Mouse (Mus musculus) hindbrain, postnatal 0 days (tissue): ENCODE measurements around the gene Sp100. TPM values are rescaled to one million over a fixed set of nuclear protein-coding genes. Genes with fewer than 3 reads are reported as not detected.
"Not testable (repeated sequence)": the region's sequence is repeated elsewhere in the genome, so short reads cannot be mapped to it uniquely, and the experiment has no call there.

Experiments used
- ATAC-seq: fragments of 200-750 bp; cut with Nextera tagmentation; 2 replicates; pipeline ENCODE4 v1.8.0; 2017; ENCODE audit warnings: mild to moderate bottlenecking, moderate TSS enrichment, moderate library complexity
- DNase-seq: peaks from one replicate; pipeline ENCODE4 v3.0.0-alpha.2; 2015; ENCODE audit warnings: low spot score
- H3K27ac ChIP-seq: fragments of 300-500 bp; sonication (generic); 2 replicates; pipeline ENCODE4 v1.5.1; 2014; ENCODE audit warnings: mild to moderate bottlenecking
- H3K27me3 ChIP-seq: fragments of 300-500 bp; sonication (generic); 2 replicates; pipeline ENCODE4 v1.6.1; 2014; ENCODE audit warnings: low read length, mixed read lengths; ENCODE audit not compliant: insufficient read depth
- H3K36me3 ChIP-seq: fragments of 300-500 bp; sonication (generic); 2 replicates; pipeline ENCODE4 v1.6.1; 2014; ENCODE audit warnings: low read length, mixed read lengths; ENCODE audit not compliant: insufficient read depth
- H3K4me1 ChIP-seq: fragments of 300-500 bp; sonication (generic); 2 replicates; pipeline ENCODE4 v1.6.1; 2014; ENCODE audit warnings: antibody characterized with exemption, low read length, mixed read lengths; ENCODE audit not compliant: insufficient read depth
- H3K4me2 ChIP-seq: fragments of 300-500 bp; sonication (generic); 2 replicates; pipeline ENCODE4 v1.6.1; 2014; ENCODE audit warnings: low read depth, mild to moderate bottlenecking, low read length, moderate library complexity, mixed read lengths
- H3K4me3 ChIP-seq: fragments of 300-500 bp; sonication (generic); 2 replicates; pipeline ENCODE4 v1.5.1; 2014; ENCODE audit warnings: low read length
- H3K9ac ChIP-seq: fragments of 300-500 bp; sonication (generic); replicated peaks from 2 replicates; pipeline ENCODE4 v1.6.1; 2014; ENCODE audit warnings: mild to moderate bottlenecking, low read length, moderate library complexity, mixed read lengths
- H3K9me3 ChIP-seq: fragments of 300-500 bp; sonication (generic); 2 replicates; pipeline ENCODE4 v1.6.1; 2016; ENCODE audit warnings: low read length, mixed read lengths
- CTCF ChIP-seq: IDR thresholded peaks from 2 replicates; pipeline ENCODE4 v1.5.1; 2016; ENCODE audit warnings: antibody characterized with exemption, control low read depth, low read depth
- WGBS: fragments of 180-500 bp; shearing (Covaris S2); extraction: QIAGEN DNeasy Blood & Tissue Kit; methylation state at CpG from one replicate; pipeline ENCODE4 v1.1.7; 2014; 5-methylcytosine and 5-hydroxymethylcytosine counted together
- polyA plus RNA-seq: library from polyadenylated mRNA; unstranded; fragments of >200 nt; fragmentation: Nextera tagmentation; extraction: Ambion mirVana; gene quantifications from 2 replicates; pipeline ENCODE4 v1.2.1, GENCODE M21; 2015
- total RNA-seq: library from RNA; depleted of rRNA; stranded (reverse); fragments of >200 nt; gene quantifications from 2 replicates; pipeline ENCODE4 v1.2.3, GENCODE M21; 2014

Gene Sp100
- total and polyA plus RNA-seq, 2 experiments from 2014 or later: 0.31 to 0.98 TPM

GRCm38 (mm10) chr1:85636936-85637335 lies 12.9 kb upstream of the Sp100 start:
- not testable (repeated sequence) for H3K27me3 ChIP-seq, H3K4me1 ChIP-seq, H3K9me3 ChIP-seq, H3K9ac ChIP-seq, H3K4me2 ChIP-seq, H3K27ac ChIP-seq, H3K36me3 ChIP-seq, ATAC-seq, DNase-seq, H3K4me3 ChIP-seq
- 53% methylated on average over 3 of the region's 3 CpGs for WGBS

GRCm38 (mm10) chr1:85638144-85638543 lies 11.6 kb upstream of the Sp100 start:
- WGBS: 85% methylated on average over 4 of the region's 4 CpGs
- ATAC-seq: not testable (repeated sequence)

GRCm38 (mm10) chr1:85650524-85650923 lies 736 bp downstream of the Sp100 start:
- not testable (repeated sequence) for H3K4me2 ChIP-seq, H3K27me3 ChIP-seq, ATAC-seq, H3K36me3 ChIP-seq, H3K9ac ChIP-seq, H3K27ac ChIP-seq, H3K9me3 ChIP-seq, DNase-seq, H3K4me3 ChIP-seq, H3K4me1 ChIP-seq
- WGBS: 78% methylated on average over 3 of the region's 5 CpGs

More at GRCm38 (mm10) chr1:85638144-85638543, 11.6 kb upstream of the Sp100 start:
- H3K4me2 ChIP-seq, H3K9me3 ChIP-seq, H3K27me3 ChIP-seq, DNase-seq, H3K4me1 ChIP-seq, H3K4me3 ChIP-seq, H3K27ac ChIP-seq, H3K9ac ChIP-seq, H3K36me3 ChIP-seq: not testable (repeated sequence)

- not testable (repeated sequence) for H3K27ac ChIP-seq, H3K9ac ChIP-seq, ATAC-seq, H3K4me2 ChIP-seq, H3K9me3 ChIP-seq, H3K4me1 ChIP-seq, H3K27me3 ChIP-seq, H3K4me3 ChIP-seq, H3K36me3 ChIP-seq
- DNase-seq: peak; percentile 78
- 65% methylated on average over 13 of the region's 13 CpGs for whole genome bisulfite sequencing
These were observed 2.0 kb downstream of the Sp100 start for GRCm38 (mm10) chr1:85651770-85652275.

GRCm38 (mm10) chr1:85657211-85657610 lies 7.4 kb downstream of the Sp100 start:
- not testable (repeated sequence) for ATAC-seq, H3K9me3 ChIP-seq, H3K36me3 ChIP-seq, DNase-seq, H3K4me1 ChIP-seq, H3K4me2 ChIP-seq, H3K9ac ChIP-seq, H3K27ac ChIP-seq, H3K4me3 ChIP-seq, H3K27me3 ChIP-seq
- WGBS: 97% methylated on average over 2 of the region's 2 CpGs

GRCm38 (mm10) chr1:85664266-85664665 lies 14.5 kb downstream of the Sp100 start:
- ATAC-seq: no peak
- Histone ChIP-seq H3K27me3 (no peaks in the 10 kb centered on the region), H3K9ac (no peak overlapping the region), H3K4me2 (no peak overlapping the region), H3K4me3 (no peak overlapping the region), H3K4me1 (no peaks in the 10 kb centered on the region), H3K9me3 (no peaks in the 10 kb centered on the region), H3K36me3 (no peaks in the 10 kb centered on the region), H3K27ac (no peak overlapping the region)
- DNase-seq: no peak
- no peak for TF ChIP-seq CTCF

GRCm38 (mm10) chr1:85680226-85680625 lies 30.4 kb downstream of the Sp100 start:
- no peak for TF ChIP-seq CTCF
- no peak overlapping the region for H3K9ac ChIP-seq
- H3K36me3 ChIP-seq: no peaks in the 10 kb centered on the region
- H3K27ac ChIP-seq: no peak overlapping the region
- ATAC-seq: no peak
- no peak overlapping the region for H3K4me3 ChIP-seq
- no peak overlapping the region for H3K4me2 ChIP-seq
- 70% methylated on average over 4 of the region's 4 CpGs for WGBS
- H3K4me1 ChIP-seq: no peaks in the 10 kb centered on the region
- no peaks in the 10 kb centered on the region for H3K9me3 ChIP-seq
- no peak for DNase-seq
- no peaks in the 10 kb centered on the region for H3K27me3 ChIP-seq
